Mouse (Mus musculus): ENCODE results near the gene Eme1.
A peak's percentile ranks its signal among the peaks of the same experiment; 100 is the strongest.
"Not testable (repeated sequence)": the region's sequence is repeated elsewhere in the genome, so short reads cannot be mapped to it uniquely, and the experiment has no call there.

Eme1 gene

DNA sequence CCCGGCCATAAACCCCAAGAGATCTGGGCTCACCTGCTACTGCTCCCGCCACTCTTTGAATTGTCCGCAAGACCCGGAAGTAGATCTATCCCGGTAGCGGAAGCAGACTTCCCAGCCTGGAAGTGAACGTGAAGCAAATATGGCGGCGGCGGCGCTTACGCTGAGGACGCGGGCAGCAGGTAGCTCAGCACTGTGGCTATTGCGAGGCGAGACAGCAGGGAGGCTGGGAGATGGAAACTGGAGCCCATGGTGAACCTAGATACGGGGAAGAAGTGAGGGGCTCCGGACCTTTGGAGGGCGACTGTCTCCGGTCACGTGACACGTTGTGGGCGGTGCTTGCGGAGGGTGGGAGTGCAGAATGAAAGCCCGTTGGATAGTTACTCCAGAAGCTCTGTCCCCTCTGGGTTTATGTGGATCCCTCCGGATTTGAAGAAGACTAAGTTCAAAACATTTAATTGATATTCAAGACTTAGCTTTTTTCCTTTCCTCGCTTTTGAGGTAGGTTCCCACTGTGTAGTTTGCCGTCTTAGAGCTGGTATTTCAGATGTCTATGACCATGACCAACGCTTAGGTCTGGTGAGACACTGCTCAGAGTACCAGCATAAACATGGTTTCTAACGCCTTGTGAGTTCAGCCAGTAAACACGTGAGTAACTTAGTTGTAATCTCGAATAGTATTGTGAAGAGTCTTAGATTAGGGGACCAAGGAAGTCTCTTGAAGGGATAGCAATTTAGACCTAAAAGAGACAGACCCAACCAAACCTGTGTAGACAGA lies at the start of gene Eme1, which contains the start of gene Mrpl27:
Eme1 (minus strand) TSS at position 302 of the 774 bp plus-strand sequence.
Mrpl27 (plus strand) TSS at position 105 of the 774 bp plus-strand sequence.
- peak; percentile 51 for DNase-seq (ENCODE audit: low read depth, low spot score)

DNA sequence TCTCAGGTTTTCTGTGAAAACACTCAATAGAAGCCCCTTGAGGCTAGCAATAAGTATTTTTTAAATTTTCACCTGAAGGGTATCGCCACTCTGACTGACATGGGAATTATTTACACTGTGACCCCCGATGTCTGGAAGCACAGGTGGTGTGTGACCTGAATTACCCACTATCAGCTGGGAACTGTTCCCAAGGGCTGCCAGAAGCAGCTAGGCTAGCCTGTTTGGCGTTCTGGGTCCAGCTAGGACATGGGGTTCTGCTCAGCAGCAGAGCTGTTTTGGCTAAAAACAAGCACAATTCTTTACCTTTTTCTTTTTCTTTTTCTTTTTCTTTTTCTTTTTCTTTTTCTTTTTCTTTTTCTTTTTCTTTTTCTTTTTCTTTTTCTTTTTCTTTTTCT lies 48.4 kb upstream of the Eme1 start:
- no peak for DNase-seq (ENCODE audit: low read depth, low spot score)

DNA sequence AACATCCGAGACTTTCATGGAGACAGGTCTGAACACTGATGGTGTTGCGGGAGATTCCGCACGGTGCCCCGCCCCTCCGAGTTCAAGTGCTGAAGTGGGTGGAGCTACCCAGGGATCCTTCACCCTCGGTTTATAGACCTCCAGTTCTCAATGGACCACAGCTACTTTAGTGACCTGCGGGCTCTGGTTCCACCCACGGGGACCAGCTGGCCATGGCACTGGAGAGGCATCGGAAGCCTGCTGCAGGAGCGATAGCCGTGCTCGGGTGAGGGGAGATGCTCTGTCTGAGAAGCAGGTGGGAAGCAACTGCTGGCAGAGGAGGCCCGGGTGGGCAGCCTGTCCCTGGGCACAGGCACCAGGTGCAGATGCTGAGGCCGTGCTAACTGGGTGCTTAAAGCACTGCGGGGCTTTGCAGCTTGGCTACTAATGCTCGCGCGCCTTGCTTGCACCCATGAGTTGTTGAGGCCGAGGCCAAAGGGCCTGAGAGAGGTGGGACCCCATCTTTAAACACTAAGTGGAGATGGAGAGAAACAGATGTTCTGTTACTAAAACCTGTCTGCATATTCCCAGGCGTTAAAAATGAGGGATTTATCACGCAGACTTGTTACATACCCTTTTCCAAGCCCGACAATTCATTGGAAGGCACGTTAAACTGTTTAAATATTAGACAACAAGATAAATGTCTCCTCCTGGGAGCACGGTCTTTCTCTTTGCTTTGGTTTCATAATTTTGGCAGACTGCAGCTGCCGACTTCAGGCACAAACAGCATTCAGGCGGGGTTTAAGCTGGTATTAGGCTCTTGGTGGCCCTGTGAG lies 47.8 kb upstream of the Eme1 start:
- DNase-seq (ENCODE audit: low read depth, low spot score), result no peak

DNA sequence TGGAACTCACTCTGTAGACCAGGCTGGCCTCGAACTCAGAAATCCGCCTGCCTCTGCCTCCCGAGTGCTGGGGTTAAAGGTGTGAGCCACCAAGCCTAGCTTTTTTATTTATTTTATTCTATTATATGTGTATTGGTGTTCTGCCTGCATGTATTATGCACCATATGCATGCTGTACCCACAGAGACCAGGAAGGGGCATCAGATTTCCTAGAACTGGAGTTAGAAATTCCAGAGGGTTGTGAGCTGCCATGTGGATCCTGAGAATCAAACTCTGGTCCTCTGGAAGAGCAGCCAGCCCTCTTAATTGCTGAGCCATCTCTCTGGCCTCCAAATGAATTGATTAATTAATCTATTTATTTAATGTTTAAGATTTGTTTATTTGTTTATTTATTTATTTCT lies 45.6 kb upstream of the Eme1 start:
- DNase-seq (ENCODE audit: low read depth, low spot score), result no peak

DNA sequence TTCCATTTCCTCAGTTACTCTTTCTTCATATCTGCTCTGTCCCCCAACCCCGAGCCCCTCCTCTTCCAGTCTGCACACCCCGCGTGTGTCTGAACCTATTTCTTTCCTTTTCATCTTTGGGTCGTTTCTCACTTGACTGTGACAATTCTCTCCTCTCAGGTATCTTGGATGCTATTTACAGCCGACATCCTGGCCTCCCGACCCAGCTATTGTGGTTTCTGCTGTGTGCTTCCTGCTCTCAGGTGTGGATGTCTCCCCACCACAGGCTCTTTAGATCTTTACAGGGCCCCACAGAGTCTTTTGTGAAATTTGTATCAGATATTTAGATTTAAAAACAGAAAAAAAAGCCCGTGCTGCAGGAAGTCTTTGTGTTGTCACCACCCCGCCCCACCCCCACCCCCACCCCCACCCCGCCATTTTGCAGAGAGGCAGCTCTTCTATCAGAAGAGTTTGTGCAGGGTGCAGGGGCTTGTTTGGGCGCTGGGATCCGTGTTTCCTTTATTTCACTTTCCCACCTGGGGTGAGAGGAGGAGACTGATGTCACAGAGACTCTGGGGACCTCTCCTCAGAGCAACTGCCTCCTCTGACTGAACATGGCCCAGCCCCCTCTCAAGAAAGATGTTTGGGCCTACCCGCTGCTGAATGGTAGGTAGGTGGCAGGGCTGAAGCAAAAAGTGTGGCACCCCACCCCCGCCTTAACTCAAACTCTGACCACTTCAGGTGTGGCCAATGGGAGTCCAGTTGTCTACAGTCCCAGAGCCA lies 44.1 kb upstream of the Eme1 start:
- DNase-seq (ENCODE audit: low read depth, low spot score), result no peak

DNA sequence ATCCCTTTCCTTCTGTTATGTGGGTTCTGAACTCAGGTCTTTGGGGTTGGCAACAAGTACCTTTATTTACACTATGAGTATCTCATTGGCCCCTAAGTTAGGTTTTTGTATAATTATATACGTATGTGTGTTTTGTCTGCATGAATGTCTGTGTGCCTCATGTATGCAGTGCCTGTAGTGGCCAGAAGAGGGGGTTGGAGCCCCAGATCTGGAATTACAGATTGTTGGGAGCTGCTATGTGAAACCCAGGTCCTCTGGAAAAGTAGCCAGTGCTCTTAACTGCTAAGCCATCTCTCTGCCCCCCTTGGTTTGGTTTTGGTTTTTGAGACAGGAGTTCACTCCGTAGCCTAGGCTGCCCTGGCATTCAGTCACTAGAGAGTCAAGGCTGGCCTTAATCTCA lies 43.4 kb upstream of the Eme1 start:
- DNase-seq (ENCODE audit: low read depth, low spot score), result no peak

DNA sequence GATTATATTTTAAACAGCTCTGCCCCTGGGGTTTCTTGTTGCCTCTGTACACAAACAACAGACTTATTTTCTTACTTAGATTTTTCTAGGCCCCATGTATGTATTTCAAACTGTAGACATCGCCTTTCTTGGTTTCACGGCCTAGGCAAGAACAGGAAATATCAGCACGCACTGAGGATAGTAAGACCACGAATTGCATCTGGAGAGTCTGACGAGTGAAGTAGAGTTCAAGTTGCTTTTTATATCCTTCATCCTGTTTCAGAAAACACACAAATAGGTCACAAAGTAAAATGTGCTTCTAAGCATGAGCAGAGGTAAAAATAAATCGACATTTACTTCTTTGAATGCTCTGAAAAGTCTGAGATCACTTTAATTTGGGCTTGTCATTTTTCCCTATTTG lies 41.7 kb upstream of the Eme1 start:
- no peak for DNase-seq (ENCODE audit: low read depth, low spot score)

DNA sequence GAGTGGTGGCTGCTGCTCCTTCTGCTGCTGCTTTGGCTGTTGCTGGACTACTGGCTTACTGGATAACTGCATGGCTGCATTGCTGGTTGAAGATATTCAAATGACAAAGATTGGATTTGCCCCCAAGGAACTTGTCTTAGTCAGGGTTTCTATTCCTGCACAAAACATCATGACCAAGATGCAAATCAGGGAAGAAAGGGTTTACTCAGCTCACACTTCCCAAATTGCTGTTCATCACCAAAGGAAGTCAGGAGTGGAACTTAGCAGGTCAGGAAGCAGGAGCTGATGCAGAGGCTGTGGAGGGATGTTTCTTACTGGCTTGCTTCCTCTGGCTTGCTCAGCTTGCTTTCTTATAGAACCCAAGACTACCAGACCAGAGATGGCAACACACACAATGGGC lies 38.7 kb upstream of the Eme1 start:
- DNase-seq (ENCODE audit: low read depth, low spot score), result not testable (repeated sequence)

DNA sequence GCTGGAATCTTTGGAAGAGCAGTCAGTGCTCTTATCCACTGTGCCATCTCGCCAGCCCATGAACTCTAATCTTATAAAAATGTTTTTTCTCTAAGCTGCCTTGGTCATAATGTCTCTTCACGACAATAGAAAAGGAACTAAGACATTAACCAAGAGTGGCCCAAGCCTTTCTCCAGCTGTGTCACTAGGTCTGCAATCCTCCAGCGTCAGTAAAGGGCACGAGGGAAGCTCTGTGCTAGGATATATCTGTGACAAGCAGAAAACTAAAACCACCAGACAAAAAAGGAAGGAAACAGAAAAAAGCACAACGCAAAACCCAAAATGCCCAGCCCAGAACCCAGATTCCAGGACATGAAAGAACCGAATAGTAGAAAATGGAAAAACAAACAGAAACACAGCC lies 33.4 kb upstream of the Eme1 start:
- DNase-seq (ENCODE audit: low read depth, low spot score), result no peak

DNA sequence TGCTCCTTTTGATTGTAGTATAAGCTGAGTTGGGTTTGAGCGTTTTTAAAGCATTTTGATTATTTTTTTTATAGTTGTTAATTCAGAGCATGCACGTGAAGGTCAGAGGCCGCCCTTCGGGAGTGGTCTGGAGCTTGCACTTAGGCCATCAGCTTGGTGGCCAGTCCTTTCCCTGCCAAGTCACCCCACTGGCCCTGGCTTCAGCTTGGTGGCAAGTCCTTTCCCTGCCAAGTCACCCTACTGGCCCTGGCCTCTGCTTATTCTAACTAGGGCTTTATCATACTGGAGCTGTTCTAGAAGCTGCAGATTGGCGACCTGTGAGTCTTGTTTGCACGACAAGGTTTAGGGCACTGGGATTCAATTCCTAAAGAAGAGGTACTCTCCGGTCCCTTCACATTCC lies 28.7 kb upstream of the Eme1 start:
- DNase-seq (ENCODE audit: low read depth, low spot score), result no peak

DNA sequence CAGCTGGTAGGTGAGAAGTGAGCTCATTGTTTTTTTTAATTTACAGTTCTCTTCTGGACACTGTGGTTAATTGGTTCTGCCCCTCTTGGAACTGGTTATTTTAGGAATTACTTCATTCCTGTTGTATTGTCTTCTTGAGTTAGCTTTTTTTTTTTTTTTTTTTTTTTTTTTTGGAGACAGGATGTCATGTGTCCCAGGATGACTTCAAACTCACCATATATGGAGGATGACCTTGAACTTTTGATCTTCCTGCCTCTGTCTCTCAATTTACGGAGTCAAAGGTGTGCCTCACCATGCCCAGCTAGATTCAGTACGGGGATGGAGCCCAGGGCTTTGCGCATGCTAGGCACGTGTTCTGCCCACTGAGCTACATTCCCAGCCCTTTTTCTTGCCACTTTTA lies 27.9 kb upstream of the Eme1 start:
- DNase-seq (ENCODE audit: low read depth, low spot score), result no peak

DNA sequence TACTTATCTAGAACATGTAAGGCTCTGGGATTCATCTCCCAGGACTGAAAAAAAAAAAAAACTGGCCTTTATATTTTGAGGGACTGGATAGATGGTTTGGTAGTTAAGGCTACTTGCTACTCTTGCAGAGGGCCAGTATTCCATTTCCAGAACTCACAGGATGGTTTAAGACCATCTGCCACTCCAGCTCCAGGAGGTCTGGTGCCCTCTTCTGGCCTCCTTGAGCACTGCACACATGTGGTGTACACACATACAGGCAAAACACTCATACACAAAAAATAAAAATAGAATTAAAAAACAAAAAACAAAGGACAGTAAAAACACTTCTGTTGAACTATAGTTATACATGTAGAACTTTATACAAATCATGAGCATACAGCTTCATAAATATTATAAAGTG lies 26.9 kb upstream of the Eme1 start:
- DNase-seq (ENCODE audit: low read depth, low spot score), result no peak

DNA sequence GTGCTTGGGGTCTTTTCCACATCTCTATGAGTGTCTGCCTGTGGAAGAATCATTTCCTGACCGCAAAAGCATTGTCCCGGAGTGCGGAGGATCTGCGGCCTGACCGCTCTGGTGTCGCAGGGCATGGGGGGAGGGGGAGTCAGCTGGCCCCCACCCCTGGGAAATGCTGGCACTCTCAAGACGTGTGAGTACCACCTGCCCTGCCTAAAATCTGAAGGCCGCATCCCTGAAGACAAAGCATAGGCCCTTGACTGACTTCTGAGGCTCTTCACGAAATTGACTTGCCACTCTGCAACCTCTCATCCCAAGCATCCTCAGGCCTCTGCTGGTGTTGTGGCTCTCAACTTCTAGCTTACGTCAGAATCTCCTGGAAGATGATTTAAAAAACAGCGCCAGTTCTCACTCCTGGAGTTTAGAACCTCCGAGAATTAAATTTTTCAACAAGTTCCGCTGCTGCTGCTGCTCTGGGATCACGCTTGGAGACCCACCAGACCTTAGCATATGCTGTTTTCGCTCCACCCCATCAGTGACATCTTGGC lies 23.9 kb upstream of the Eme1 start:
- DNase-seq (ENCODE audit: low read depth, low spot score), result peak; percentile 15

DNA sequence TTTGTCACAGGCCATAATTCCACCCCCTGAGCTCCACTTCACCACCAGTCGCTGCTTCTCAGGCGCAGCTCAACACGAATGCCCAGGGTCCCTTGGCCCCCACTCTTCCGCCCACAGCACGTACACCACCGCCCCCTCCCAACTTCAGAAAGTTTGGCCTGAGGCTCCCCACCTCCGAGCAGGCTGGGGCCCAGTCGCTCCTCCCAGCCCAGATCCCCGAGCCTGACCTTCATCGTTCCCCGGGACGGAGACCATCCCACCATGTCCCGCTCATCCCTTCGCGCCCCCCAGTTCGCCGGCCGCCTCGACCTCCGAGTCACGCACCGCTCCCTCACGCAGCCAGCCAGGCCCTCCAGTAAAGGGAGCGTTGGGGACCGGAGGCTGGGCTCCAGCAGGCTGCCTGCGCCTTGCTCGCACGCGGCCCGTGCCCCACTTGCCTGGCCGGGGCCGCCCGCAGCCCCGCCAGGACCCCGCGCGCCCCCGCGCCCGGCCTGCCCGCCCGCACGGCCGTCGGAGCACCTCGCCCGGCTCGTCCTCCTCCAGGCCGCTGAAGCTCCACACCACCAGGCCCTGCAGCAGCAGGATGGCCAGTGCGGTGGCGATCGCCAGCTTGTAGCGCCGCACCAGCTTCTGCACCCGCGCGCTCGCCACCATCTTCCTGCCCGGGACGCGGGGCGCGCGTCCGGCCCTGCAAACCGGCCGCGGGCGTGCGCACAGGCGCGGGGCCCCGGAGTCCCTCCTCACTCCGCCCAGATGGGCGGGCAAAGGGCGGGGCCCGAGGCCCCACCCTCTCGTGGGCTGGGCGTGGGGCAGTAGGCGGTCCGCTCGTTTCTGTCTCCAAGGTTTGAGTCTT lies 23.2 kb upstream of the Eme1 start, which contains the start of gene Xylt2:
Xylt2 (minus strand) TSS at position 762 of the 853 bp plus-strand sequence.
- peak; percentile 70 for DNase-seq (ENCODE audit: low read depth, low spot score)

DNA sequence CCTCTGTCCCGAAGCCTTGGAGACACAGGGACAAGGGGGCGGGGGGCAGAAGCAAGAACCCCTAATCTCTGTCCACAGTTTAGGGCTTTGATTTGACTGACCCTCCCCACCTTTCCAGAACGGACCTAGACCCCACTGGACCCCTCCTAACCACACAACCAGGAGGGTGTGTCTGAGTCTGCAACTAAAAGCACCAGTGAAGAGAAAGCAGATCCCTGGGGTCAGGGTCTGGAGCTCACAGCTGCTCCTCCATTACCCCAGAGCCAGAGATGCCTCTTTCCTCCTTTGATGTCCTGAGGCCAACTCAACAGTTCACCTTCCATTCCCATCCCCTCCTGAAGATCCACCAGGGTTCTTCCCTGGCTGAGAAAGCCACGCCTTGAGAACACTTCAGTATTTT lies 22.5 kb upstream of the Eme1 start:
- no peak for DNase-seq (ENCODE audit: low read depth, low spot score)

DNA sequence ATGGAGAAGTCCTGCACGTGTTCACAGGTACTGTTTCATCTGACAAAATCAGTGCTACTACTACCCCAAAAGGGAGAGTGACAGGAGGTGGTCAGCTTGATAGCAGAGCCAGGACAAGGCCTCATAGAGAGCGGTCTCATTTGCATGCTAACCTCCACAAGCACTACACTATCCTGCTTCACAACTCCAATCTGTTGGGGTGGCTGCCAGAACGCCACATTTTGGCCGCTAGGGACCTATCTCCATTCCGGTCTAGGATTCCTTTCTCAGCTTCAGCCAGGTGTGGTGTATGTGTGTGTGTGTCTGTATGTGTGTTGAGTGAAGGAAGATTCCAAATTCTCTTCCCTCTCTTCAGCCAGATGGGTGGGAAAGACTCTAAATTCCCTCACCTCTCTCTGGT lies 21.7 kb upstream of the Eme1 start:
- no peak for DNase-seq (ENCODE audit: low read depth, low spot score)

DNA sequence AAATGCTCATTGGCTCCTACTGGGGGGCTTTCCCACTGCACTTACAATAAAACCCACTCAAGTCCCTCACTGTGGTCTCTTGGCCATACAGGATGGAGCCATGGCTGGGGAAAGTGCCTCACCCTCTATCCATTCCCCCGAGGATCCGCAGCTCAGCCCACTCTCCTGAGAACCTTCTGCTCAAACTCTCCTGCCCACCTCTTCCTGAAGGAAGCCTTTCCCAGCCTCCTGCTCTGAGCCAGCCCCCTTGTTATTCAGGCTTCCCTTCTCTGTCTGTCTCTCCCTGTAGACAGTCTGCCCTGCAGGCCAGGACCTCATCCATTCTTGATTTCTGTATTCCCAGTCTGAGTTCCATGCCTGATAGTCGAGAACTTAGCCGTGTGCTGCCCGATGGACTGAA lies 21.2 kb upstream of the Eme1 start:
- no peak for DNase-seq (ENCODE audit: low read depth, low spot score)

DNA sequence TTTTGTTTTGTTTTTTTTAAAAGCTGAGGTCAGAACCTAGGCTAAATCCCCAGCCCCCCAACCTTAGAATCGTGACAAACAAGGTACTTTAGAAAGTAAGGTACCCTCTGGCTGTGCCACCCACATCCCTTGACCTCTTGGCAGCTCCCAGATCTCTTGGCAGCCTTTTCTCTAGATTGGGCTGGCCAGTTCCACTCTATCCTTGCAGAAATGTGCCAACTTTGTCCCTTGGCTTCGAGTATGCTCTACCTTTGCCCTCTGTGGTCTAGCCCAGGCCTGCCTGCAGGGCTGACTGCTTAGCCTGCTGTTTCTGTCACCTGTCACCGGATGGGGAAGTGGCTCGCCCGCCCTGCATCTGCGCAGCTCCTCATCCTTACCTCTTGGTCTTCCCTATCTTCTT lies 11.5 kb upstream of the Eme1 start:
- no peak for DNase-seq (ENCODE audit: low read depth, low spot score)

DNA sequence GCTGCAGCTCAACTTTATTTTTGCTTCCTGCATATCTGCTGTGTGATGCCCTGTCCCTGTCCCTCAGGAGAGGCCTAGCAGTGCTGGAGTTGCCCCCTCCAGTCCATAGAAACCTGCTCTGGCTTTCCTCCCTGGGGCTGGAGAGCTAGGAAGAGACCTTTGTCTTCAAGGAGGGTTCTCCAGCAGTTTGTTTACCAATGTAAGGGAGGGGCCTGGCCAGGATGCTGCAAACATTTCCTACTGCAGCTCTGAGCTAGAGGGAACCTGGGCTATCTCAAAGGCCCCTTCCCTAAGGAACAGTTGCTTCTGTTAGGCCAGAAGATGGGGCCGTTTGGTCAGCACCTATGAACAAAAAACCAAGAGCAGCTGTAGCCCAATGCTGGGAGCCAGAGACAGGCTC lies 7.6 kb upstream of the Eme1 start:
- no peak for DNase-seq (ENCODE audit: low read depth, low spot score)

DNA sequence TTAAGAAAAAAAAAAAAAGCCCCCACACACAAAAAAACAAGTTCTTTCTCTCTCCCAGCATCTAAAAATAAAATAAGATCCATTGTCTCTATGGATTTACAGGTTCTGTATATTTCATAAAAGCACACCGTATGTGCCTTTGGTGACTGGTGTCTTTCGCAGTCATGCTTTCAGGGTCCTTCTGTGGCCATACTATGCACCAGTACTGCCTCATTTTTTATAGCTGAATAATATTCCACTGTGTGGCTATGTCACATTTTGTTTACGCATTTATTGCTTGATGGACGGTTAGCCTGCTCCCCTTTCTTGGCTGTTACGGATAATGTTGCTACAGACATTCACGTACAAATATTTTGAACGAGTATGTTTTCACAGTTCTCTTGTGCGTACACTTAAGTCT lies 791 bp downstream of the Eme1 start:
- no peak for DNase-seq (ENCODE audit: low read depth, low spot score)

DNA sequence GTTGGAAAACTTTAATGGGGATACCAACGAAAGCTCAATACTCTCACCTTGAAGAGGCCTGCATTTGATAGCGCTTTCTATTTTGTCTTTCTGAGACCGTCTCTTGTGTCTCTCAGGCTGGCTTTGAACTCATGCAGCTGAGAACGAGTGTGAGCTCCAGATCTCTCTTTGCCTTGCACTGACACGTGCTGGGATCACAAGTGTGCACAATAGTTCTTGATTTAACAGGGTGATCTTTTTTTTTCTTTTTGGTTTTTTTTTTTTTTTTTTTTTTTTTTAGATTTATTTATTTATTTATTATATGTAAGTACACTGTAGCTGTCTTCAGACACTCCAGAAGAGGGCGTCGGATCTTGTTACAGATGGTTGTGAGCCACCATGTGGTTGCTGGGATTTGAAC lies 2.5 kb downstream of the Eme1 start:
- DNase-seq (ENCODE audit: low read depth, low spot score), result not testable (repeated sequence)
